Mouse (Mus musculus) embryonic facial prominence, embryonic 13.5 days (tissue): ENCODE results near the gene Tmub2. TPM values are rescaled to one million over a fixed set of nuclear protein-coding genes. Genes with fewer than 3 reads are reported as not detected.
"Not testable (repeated sequence)": the region's sequence is repeated elsewhere in the genome, so short reads cannot be mapped to it uniquely, and the experiment has no call there.

Source experiments
- ATAC-seq: fragments of 200-750 bp; cut with Nextera tagmentation; 2 replicates; pipeline ENCODE4 v1.8.0; 2017; ENCODE audit warnings: low read depth; ENCODE audit not compliant: insufficient number of reproducible peaks, insufficient read depth, low FRiP score, low TSS enrichment
- H3K27ac ChIP-seq: fragments of 300-500 bp; sonication (generic); 2 replicates; pipeline ENCODE4 v1.5.1; 2015; ENCODE audit warnings: moderate library complexity, mild to moderate bottlenecking, inconsistent platforms
- H3K27me3 ChIP-seq: fragments of 300-500 bp; sonication (generic); 2 replicates; pipeline ENCODE4 v1.6.1; 2015; ENCODE audit warnings: mild to moderate bottlenecking, inconsistent platforms
- H3K36me3 ChIP-seq: fragments of 300-500 bp; sonication (generic); 2 replicates; pipeline ENCODE4 v1.6.1; 2015; ENCODE audit warnings: mild to moderate bottlenecking, inconsistent platforms
- H3K4me1 ChIP-seq: fragments of 300-500 bp; sonication (generic); 2 replicates; pipeline ENCODE4 v1.6.1; 2015; ENCODE audit warnings: inconsistent platforms
- H3K4me2 ChIP-seq: fragments of 300-500 bp; sonication (generic); 2 replicates; pipeline ENCODE4 v1.6.1; 2015; ENCODE audit warnings: moderate library complexity, mild to moderate bottlenecking, inconsistent platforms
- H3K4me3 ChIP-seq: fragments of 300-500 bp; sonication (generic); 2 replicates; pipeline ENCODE4 v1.5.1; 2015; ENCODE audit warnings: mild to moderate bottlenecking, inconsistent platforms
- H3K9ac ChIP-seq: fragments of 300-500 bp; sonication (generic); 2 replicates; pipeline ENCODE4 v1.6.1; 2015; ENCODE audit warnings: mild to moderate bottlenecking, inconsistent platforms
- H3K9me3 ChIP-seq: fragments of 300-500 bp; sonication (generic); 2 replicates; pipeline ENCODE4 v1.6.1; 2016; ENCODE audit warnings: inconsistent platforms
- WGBS: fragments of 180-500 bp; shearing (Covaris S2); methylation state at CpG from one replicate; pipeline ENCODE4 v1.1.7; 2015; ENCODE audit warnings: mixed read lengths; 5-methylcytosine and 5-hydroxymethylcytosine counted together
- polyA plus RNA-seq: library from polyadenylated mRNA; unstranded; fragments of >200 nt; fragmentation: Nextera tagmentation; extraction: Ambion mirVana; gene quantifications from 2 replicates; pipeline ENCODE4 v1.2.1, GENCODE M21; 2015

Gene Tmub2
- polyA plus RNA-seq, 1 experiment from 2014 or later = 51.8 TPM

DNA sequence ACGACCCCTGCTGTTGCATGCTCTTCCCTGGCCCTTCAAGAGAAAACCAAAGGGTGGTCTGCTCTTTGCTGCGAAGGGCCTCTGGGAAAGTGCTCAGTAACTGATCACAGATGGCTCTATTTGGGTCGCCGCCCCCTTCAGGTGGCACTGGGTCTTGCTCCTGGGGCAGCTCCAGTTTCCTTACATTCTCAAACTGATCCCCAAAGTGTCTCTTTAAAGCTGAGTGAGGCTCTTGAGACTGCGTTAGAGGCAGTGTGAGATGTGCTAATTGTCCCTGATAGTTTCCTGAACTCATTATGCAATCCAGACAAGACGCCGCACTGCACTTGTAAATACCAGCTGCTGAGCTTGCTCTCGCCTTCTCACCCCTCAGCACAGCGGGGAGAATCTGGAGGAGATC, 27.2 kb upstream of the Tmub2 start:
- Histone ChIP-seq H3K9me3 (no peaks in the 10 kb centered on the region), H3K36me3 (peaks cover 63% of the 10 kb centered on the region), H3K4me3 (no peak overlapping the region), H3K27me3 (no peaks in the 10 kb centered on the region), H3K27ac (peak overlapping the region; percentile 63; the same call in 1 of the 2 replicates), H3K4me1 (peaks cover 19% of the 10 kb centered on the region), H3K9ac (peak overlapping the region; percentile 58; the same call in 1 of the 2 replicates), H3K4me2 (peak overlapping the region; percentile 28)
- 31% methylated on average over 9 of the region's 9 CpGs for WGBS
- no peak for ATAC-seq

DNA sequence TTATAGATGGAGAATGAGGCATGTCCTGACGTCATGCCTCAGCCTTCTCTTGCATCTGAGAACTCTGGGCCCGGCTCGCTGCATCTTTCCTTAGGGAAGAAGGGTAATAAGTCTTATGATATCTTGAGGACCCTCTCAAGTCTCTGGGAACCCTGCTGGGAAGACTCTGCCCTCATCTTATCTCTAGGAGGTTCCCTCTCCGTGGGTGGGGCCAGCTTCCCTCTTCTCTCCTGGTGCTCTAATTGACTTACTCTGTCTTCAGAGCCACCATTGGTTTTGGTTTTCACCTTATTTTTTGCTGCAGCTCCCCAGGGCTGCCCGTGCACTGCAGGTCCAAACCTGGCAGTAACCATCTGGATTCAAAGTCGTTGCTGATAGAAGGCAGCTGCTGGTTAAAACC, 26.6 kb upstream of the Tmub2 start:
- WGBS = 83% methylated on average over 6 of the region's 6 CpGs
- no peaks in the 10 kb centered on the region for H3K9me3 ChIP-seq
- H3K4me3 ChIP-seq = no peak overlapping the region
- H3K4me2 ChIP-seq = no peak overlapping the region
- H3K27ac ChIP-seq = no peak overlapping the region
- H3K36me3 ChIP-seq = peaks cover 66% of the 10 kb centered on the region
- H3K9ac ChIP-seq = no peak overlapping the region
- H3K4me1 ChIP-seq = peaks cover 19% of the 10 kb centered on the region
- ATAC-seq = no peak
- H3K27me3 ChIP-seq = no peaks in the 10 kb centered on the region

DNA sequence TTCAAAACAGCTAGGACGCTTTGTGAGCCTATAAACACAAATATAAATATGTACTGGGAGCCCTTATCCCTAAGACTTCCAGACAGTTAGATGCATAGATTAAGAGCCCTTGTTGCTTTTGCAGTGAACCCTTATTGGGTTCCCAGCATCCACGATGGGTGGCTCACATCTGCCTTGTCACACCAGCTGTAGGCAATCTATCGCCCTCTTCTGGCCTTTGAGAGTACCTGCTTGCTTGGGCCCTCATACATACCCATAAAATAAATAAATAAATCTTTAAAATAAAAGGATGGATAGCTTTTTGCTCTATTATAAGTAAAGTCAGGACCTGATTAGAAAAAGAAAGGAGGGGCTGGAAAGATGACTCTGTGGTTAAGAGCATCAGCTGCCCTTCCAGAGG, 26.2 kb upstream of the Tmub2 start:
- WGBS = 87% methylated on average over 3 of the region's 3 CpGs
- Histone ChIP-seq H3K4me2 (no peak overlapping the region), H3K9ac (no peak overlapping the region), H3K27ac (no peak overlapping the region), H3K9me3 (no peaks in the 10 kb centered on the region), H3K4me1 (peaks cover 19% of the 10 kb centered on the region), H3K27me3 (no peaks in the 10 kb centered on the region), H3K4me3 (no peak overlapping the region), H3K36me3 (peaks cover 70% of the 10 kb centered on the region)
- no peak for ATAC-seq

DNA sequence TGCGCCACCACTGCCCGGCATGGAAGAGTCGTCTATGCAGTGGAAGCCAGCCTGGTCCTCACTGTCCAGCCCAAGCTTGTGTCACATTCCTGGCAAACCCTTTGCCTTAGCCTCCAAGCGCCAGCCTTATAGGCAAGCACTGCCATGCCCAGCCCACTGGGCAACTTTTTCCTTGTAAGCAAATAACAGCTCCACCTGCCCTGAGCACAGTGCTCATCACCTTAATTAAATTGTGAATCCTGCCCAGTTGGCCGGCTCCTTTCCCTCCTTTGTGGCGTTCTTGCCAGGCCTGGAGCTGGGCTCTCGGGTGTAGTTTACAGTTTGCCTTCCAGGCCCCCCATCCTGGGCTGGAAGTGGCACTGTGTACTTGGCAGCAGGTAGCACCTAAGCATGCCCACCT, 21.5 kb upstream of the Tmub2 start:
- WGBS = 91% methylated on average over 7 of the region's 7 CpGs
- H3K36me3 ChIP-seq = peaks cover 48% of the 10 kb centered on the region
- no peak for ATAC-seq
- no peaks in the 10 kb centered on the region for H3K9me3 ChIP-seq
- H3K4me2 ChIP-seq = no peak overlapping the region
- peaks cover 9% of the 10 kb centered on the region for H3K4me1 ChIP-seq
- H3K27ac ChIP-seq = no peak overlapping the region
- H3K4me3 ChIP-seq = no peak overlapping the region
- H3K9ac ChIP-seq = 0 out of 2 replicates have a peak overlapping the region, but pooled peaks have one; percentile 36
- H3K27me3 ChIP-seq = no peaks in the 10 kb centered on the region

DNA sequence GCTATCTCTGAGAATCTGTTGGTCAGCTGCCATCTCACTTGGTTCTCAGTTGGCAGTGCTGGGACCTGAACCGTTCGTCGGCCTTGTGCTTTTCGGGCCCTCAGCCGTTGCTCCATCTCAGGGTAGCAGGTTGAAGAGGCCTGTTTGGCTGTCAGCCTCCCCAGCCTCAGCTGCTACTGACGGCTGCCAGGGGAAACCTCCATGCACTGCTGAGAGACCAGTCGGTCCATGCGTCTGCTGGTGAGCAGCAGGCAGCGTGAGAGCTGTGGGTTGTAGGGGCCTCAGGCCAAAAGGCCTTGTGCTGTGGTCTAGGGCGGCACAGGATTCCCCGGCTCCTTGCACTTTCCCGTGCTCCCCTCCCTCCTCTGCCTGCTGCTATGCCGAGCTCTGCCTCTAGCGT, 18.9 kb upstream of the Tmub2 start:
- H3K4me2 ChIP-seq = no peak overlapping the region
- H3K27me3 ChIP-seq = no peaks in the 10 kb centered on the region
- ATAC-seq = no peak
- no peaks in the 10 kb centered on the region for H3K9me3 ChIP-seq
- no peak overlapping the region for H3K27ac ChIP-seq
- 59% methylated on average over 14 of the region's 14 CpGs for WGBS
- H3K9ac ChIP-seq = no peak overlapping the region
- no peak overlapping the region for H3K4me3 ChIP-seq
- H3K36me3 ChIP-seq = peaks cover 25% of the 10 kb centered on the region
- peaks cover 9% of the 10 kb centered on the region for H3K4me1 ChIP-seq

DNA sequence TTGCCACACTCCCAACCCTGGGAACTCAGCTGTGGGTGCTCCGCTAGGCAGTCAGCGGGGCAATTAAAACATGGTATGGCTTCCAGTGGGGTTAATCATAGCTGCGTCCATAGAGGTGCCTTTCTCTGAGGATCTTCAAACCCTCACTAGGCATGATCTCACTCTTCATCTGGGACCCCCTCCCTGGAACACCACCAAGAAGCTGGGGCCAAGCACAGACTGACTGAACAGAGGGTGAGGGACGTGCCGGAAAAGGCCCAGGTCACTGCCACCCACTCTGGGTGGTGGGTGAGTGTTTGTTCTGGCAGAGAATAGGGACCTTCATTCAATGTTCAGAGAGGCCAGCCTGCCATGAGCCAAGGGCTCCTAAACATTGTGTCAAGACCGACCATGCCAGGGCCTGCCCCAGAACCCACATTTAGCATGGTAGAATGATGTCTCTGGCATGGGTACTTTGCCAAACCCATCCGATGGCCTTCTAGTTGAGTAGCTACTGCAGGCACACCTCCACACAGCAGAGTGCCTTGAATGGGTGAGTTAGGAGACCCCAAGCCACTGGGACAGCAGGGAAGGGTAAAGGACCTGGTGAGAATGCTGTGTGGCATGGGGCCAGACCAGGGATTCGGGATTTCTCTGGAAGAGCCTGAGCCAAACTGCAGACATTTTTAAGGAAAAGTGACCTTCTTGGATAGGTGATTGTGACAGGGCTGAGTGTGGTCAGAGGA, 17.9 kb upstream of the Tmub2 start:
- peaks cover 20% of the 10 kb centered on the region for H3K36me3 ChIP-seq
- peak overlapping the region; percentile 33 for H3K4me2 ChIP-seq
- H3K9ac ChIP-seq = peak overlapping the region; percentile 58
- 84% methylated on average over 8 of the region's 8 CpGs for whole genome bisulfite sequencing
- no peaks in the 10 kb centered on the region for H3K27me3 ChIP-seq
- no peak overlapping the region for H3K27ac ChIP-seq
- peaks cover 9% of the 10 kb centered on the region for H3K4me1 ChIP-seq
- no peak for ATAC-seq
- H3K4me3 ChIP-seq = no peak overlapping the region
- H3K9me3 ChIP-seq = no peaks in the 10 kb centered on the region

DNA sequence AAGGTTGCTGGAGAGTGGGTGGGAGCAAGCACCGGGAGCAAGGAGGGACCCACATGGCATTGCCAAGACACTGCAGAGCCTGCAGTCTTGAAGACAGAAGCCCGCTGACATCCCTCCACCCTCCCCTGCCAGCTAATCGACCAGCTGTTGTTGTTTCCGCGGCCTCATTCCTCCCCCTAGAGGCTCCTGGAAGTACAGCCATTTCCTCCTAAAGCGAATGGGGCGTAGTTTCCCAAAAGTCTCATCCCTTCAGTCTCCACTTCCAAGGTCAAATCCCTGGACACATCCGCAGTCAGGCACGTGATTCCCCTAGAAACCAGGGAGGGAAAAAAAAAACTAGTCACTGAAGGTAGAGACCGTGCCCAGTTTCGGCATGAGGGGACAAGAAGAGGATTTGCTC, 17.3 kb upstream of the Tmub2 start:
- WGBS = 6% methylated on average over 11 of the region's 11 CpGs
- Histone ChIP-seq H3K27me3 (no peaks in the 10 kb centered on the region), H3K27ac (no peak overlapping the region), H3K9ac (peak overlapping the region; percentile 58; the same call in 1 of the 2 replicates), H3K4me3 (no peak overlapping the region), H3K4me1 (peaks cover 9% of the 10 kb centered on the region), H3K36me3 (peaks cover 14% of the 10 kb centered on the region), H3K4me2 (peak overlapping the region; percentile 33), H3K9me3 (no peaks in the 10 kb centered on the region)
- ATAC-seq = no peak

DNA sequence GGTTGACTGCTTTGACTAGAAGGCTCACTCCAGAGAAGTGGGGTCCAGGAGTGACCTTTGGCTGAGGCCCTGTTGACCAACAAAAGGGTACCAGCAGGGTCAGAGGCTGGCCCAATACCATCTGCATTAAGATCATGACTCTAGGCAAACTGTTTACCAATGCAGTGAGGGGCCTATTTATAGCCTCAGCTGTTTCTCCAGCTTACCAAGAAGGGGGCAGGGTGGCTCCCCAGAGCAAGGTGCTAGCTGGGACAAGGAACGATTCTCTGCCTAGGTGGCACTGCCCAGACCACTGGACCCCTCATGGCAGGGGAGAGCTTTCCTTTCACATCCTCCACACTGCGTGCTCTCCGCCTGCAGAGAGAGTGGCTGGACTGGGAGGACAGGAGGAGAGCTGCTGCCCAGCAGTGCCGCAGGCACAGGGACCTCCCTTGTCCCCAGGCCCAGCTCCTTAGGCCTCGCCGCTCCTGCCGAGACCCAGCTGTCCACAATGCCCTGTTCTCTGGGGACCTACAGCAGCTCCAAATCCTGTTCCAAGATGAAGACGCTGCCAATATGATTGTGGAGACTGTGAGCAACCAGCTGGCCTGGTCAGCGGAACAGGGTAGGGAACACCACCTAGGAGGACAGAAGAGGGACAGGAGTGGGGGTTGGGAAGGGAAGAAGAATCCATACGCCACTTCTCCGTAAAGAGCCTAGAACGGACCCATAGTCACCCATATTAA, 16.0 kb upstream of the Tmub2 start, which contains the start of gene Asb16:
Gene Asb16, plus strand, starts transcription at position 224 of the 725 bp plus-strand sequence.
- ATAC-seq = no peak
- peaks cover 6% of the 10 kb centered on the region; the same call in 1 of the 2 replicates for H3K36me3 ChIP-seq
- no peak within 1 kb of the TSS for H3K4me2 ChIP-seq
- WGBS = 89% methylated on average over 12 of the region's 12 CpGs
- H3K27ac ChIP-seq = no peak within 1 kb of the TSS
- H3K9me3 ChIP-seq = no peaks in the 10 kb centered on the region
- H3K9ac ChIP-seq = no peak within 1 kb of the TSS
- peaks cover 9% of the 10 kb centered on the region for H3K4me1 ChIP-seq
- H3K4me3 ChIP-seq = no peak within 1 kb of the TSS
- H3K27me3 ChIP-seq = no peaks in the 10 kb centered on the region

DNA sequence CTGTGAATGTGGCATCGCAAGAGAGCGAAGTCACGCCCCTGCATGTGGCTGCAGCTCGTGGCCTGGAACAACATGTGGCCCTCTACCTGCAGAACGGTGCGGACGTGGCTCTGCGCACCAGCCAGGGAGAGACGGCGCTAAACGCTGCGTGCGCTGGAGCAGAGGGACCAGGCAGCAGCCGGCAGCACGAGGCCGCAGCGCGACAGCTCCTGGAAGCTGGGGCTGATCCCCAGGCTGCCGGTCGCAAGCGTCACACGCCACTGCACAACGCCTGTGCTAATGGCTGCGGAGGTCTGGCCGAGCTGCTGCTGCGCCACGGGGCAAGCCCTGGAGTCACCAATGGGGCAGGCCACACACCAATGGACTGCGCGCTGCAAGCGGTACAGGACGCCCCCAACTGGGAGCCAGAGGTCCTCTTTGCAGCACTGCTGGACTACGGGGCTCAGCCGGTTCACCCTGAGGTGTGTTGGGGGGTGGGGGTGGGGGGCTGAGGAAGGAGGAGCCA, 8.3 kb upstream of the Tmub2 start:
- H3K4me3 ChIP-seq = peak overlapping the region; percentile 46
- H3K36me3 ChIP-seq = no peaks in the 10 kb centered on the region
- no peaks in the 10 kb centered on the region for H3K9me3 ChIP-seq
- H3K4me1 ChIP-seq = peaks cover 13% of the 10 kb centered on the region
- H3K27ac ChIP-seq = no peak overlapping the region; the same call in 1 of the 2 replicates
- H3K27me3 ChIP-seq = peaks cover 13% of the 10 kb centered on the region
- 1% methylated on average over 33 of the region's 33 CpGs for WGBS
- peak; percentile 60; the same call in 1 of the 2 replicates for ATAC-seq
- H3K4me2 ChIP-seq = peak overlapping the region; percentile 91
- peak overlapping the region; percentile 77 for H3K9ac ChIP-seq

DNA sequence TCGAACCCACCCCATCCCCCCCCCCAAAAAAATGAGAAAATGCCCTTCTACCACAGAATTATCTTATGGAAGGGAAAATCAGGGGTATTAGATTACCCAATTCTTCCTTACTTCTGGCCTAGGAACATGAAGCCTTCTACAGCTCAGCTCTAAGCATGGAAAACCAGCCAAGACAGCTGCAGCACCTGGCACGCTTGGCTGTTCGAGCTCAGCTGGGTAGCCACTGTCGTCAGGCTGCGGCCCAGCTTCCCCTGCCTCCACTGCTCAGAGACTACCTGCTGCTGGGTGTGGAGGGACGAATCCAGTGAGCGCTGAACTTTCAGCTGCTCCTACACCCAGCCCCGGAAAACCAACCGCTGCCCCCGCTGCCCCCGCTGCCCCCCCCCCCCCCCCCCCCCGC, 7.0 kb upstream of the Tmub2 start:
- Histone ChIP-seq H3K9ac (no peak overlapping the region), H3K4me3 (no peak overlapping the region), H3K4me2 (no peak overlapping the region), H3K4me1 (peaks cover 13% of the 10 kb centered on the region), H3K36me3 (no peaks in the 10 kb centered on the region), H3K9me3 (no peaks in the 10 kb centered on the region), H3K27ac (no peak overlapping the region), H3K27me3 (peaks cover 13% of the 10 kb centered on the region)
- WGBS = 45% methylated on average over 11 of the region's 12 CpGs
- ATAC-seq = no peak

DNA sequence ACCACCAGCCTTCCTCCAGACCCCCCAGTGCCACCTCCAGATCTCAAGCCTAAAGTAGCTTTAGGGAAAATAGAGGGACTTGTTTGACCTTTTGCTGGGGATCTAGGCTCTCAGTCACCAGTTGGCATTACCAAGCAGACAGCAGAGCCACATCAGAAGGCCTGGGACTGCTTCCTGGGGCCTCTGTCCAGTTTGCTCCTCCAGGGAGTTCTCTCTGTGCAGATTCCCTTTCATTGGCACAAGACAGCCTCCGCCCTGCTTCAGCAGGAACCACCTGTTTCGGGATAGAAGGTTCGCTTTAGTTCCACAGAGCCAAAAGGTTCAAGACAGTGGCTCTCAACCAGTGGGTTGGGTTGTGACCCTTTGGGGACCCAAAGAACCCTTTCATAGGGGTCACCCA, 5.1 kb upstream of the Tmub2 start:
- Histone ChIP-seq H3K4me3 (no peak overlapping the region), H3K27me3 (peaks cover 13% of the 10 kb centered on the region), H3K9ac (no peak overlapping the region), H3K4me2 (no peak overlapping the region), H3K4me1 (peaks cover 13% of the 10 kb centered on the region), H3K36me3 (no peaks in the 10 kb centered on the region), H3K27ac (no peak overlapping the region), H3K9me3 (no peaks in the 10 kb centered on the region)
- ATAC-seq = no peak
- 94% methylated on average over 3 of the region's 3 CpGs for WGBS

DNA sequence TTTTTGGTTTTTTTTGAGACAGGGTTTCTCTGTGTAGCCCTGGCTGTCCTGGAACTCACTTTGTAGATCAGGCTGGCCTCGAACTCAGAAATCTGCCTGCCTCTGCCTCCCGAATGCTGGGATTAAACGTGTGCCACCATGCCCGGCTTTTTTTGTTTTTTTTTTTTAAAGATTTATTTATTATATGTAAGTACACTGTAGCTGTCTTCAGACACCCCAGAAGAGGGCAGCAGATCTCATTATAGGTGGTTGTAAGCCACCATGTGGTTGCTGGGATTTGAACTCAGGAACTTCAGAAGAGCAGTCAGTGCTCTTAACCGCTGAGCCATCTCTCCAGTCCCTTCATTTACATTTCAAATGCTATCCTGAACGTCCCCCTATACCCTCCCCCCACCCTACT, 4.5 kb upstream of the Tmub2 start:
- not testable (repeated sequence) for H3K9ac ChIP-seq, H3K9me3 ChIP-seq, ATAC-seq, H3K36me3 ChIP-seq, H3K27ac ChIP-seq, H3K4me3 ChIP-seq, H3K4me2 ChIP-seq
- Histone ChIP-seq H3K4me1 (peaks cover 13% of the 10 kb centered on the region), H3K27me3 (peaks cover 13% of the 10 kb centered on the region)
- WGBS = 74% methylated on average over 6 of the region's 6 CpGs
